Mouse (Mus musculus): ENCODE results near the gene Tapbpl.
A peak's percentile ranks its signal among the peaks of the same experiment; 100 is the strongest.
"Not testable (repeated sequence)": the region's sequence is repeated elsewhere in the genome, so short reads cannot be mapped to it uniquely, and the experiment has no call there.

Tapbpl gene

DNA sequence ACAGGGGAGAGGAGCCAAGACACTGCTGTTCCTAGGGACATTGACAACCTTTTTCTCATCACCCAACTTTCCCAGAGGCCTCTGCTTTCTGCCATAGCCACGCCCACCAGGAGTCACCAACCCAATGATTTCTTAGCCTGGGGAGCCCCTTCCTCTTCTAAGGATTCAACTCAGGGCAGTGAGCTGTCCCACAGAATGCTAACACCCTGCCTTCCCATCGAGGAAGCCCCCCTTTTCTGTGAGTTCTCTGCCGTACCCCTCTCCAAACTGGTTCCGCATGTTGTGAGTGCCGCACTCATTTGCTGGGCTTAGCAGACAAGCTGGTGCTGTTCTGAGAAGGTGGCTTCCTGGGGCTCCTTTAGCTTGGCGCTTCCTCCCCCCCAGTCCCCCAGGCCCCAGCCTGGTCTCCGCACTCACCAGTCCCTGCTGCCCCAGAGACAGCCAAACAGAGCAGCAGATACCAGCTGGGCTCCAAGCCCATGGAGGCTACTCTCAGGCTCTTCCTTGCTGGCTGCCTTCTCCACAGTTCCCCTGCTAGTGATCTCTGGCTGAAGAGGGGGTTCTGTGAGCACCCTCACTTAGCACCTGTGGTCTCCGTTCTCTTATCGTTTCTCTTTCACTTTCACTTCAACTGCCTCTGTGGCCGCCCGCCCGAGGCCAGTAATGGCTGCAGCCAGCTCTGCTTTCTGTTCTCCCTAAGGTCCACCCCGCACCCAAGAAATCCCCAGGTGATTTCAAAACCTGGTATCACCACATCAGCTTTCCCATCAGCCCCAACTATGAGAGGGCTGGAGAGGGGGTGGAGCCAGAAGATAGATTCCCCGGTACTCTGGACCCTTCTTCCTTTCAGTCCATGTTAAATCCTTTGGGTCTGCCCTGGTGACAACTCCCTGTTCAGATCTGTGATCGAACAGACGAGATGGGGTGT is at the start of gene Tapbpl:
Gene Tapbpl, minus strand, starts transcription at position 744 of the 928 bp plus-strand sequence.
- DNase-seq (ENCODE audit: low spot score in 2 of 2) = no peak

DNA sequence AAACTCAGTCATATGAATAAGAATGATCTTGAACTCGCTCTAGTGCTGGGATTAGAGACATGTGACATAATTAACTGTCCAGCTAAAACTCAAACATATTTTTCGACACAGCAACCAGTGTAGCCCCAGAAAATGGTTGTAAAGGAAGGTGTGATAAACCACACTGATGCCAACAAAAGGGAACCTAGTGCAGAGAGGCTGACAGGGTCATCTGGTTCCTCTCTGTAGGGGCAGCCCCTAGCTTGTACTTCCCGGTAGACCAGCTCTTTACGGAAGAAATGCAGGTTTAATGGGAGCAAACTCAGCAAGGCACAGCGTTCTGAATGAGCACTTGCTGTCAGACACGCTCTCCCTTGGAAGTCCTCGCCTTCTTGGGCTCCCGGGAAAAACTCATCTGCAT is 48.1 kb upstream of the Tapbpl start:
- DNase-seq (ENCODE audit: low spot score in 2 of 2) = no peak

DNA sequence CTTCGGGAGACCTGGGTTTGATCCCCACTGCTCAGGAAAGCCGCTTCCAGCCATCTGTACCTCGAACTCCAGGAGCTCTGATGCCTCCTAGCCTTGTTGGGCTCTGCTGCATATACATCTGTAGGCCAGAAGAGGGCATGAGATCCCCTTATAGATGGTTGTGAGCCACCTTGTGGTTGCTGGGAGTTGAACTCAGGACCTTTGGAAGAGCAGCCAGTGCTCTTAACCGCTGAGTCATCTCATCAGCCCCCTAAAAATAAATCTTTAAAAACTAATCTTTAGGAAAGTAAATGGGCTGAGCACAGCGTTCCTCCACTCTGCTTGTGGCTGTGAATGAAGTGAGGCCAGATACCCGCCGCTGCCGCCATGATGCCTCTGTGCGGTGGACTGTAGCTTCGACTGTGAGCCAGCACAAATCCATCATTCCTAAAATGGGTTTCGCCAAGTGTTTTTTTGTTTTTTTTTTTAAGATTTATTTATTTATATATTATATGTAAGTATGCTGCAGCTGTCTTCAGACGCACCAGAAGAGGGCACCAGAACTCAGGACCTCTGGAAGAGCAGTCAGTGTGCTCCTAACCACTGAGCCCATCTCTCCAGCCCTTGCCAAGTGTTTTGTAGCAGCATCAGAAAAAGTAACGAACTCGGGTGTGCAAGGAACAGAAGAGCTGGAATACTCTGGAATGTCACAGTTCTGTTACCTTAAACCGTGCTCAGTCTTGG is 43.3 kb upstream of the Tapbpl start:
- peak in 1 of 2 experiments; percentile 12 for DNase-seq (ENCODE audit: low spot score in 2 of 2)

DNA sequence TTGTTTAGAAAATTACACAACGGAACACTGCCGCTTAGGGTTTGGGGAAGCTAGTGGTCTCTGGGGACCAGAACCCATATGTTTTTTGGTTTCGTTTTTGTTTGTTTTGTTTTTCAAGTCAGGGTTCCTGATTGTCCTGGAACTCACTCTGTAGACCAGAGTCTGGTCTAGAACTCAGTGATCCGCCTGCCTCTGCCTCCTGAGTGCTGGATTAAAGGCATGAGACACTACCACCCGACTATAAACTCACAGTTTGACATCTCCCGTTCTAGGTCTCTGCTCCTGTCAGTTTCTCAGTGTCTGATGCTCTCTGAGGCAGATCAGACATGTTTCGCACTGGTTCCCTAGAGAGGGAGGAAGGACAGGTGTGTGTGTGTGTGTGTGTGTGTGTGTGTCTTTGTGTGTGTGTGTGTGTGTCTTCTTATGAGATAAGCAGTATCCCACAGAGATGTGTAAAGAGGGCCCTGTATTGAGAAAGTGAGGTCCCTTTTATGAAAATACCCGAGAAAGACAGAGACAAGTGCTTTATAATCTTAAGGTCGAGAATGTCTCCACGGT is 40.6 kb upstream of the Tapbpl start:
- DNase-seq (ENCODE audit: low spot score in 2 of 2) = no peak

DNA sequence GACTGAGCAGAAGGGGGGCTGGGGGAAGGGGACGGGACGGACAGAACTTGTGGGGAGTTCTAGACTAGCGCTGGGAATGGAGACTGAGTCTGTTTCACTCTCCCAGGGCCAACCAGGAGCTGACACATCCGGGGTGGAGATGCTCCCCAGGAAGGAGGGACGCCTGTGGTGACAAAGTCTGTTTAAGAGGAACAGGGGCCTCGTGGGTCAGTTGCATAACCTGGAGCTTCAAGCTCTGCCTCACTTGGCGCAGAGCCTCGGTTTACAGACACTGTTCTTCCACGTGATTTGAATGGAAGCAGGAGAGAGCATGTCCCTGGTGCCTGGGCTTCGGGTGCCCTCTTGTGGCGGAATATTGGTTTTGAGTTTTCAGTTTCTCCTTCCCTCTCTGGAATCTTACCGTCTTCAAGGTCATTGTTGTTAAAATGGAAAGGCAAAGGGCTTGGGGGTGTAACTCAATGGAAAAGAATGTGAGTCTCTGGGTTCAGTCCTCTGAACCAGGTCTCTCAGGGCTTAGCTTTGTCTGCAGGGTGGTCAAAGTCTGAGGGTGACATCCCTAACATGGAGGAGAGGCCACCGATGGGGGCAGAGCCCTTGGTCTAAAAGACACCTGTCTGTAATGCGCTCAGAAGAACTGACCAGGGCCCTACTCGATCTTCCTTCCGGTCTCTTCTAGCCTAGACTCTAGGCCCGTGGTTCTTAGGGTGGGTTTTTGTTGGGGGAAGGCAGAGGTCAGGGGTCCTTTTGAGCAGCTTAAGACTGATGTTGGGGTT is 40.0 kb upstream of the Tapbpl start:
- peak; percentile 86 to 92 for DNase-seq (ENCODE audit: low spot score in 2 of 2)

DNA sequence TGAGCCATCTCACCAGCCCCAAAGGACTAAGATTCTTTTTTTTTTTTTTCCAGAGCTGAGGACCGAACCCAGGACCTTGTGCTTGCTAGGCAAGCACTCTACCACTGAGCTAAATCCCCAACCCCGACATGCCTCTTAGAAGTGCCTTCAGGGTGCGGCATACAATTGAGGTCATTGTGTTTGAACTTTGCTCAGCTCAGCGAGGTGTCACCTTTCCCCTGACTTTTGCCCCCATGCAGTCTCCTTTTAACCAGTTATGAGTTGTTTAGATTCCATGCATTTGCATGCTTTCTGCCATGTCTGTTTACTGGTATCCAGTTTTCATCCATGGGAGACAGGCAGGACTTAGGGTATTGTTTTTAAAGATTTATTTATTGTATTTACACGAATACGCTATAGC is 37.1 kb upstream of the Tapbpl start:
- DNase-seq (ENCODE audit: low spot score in 2 of 2) = no peak

DNA sequence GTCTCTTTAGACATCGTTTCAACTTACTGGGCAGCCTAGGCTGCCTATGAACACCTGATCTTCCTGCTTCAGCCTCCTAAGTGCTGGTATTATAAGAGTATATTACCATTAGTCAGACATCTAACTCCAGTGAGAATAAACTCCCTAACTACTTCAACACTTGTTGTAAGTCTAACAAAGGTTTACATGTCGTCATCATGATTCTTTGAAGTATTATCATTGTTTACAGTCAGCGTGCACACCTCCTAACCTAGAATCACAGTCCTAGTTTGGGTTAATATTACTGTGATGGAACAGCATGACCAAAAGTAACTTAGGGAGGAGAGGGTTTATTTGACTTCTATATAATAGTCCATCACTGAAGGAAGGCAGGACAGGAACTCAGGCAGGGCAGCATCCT is 35.8 kb upstream of the Tapbpl start:
- no peak for DNase-seq (ENCODE audit: low spot score in 2 of 2)

DNA sequence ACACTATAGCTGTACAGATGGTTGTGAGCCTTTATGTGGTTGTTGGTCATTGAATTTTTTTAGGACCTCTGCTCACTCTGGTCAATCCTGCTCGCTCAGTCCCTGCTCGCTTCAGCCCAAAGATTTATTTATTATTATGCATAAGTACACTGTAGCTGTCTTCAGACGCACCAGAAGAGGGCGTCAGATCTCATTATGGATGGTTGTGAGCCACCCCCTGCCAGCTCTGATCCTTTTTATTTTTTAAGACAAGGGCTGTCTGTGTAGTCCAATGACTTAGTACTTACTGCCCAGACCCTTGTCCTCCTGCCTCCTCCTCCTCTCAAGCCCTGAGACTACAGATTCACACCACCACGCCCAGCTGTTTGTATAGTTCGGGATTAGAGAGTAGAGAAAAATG is 34.9 kb upstream of the Tapbpl start:
- DNase-seq (ENCODE audit: low spot score in 2 of 2) = not testable (repeated sequence)

DNA sequence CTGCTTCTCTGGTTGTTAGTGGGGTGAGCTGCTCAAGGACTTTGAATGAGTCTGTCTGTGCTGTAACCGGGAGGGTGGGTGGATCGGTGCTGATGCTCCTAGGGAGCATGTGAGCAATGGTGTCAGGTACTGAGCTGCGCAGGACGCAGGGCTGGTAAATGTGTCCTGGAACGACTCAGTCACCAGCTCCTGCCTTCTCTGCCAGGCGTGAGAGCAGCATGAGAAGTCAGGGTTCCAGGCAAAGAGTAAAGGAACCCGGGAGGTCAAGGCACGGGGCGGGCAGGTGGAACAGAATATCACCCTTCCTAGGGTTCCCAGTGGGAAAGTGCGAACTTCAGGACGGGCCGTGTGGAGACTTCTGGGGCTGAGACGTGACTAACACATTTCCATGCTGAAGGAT is 34.4 kb upstream of the Tapbpl start:
- DNase-seq (ENCODE audit: low spot score in 2 of 2) = no peak

DNA sequence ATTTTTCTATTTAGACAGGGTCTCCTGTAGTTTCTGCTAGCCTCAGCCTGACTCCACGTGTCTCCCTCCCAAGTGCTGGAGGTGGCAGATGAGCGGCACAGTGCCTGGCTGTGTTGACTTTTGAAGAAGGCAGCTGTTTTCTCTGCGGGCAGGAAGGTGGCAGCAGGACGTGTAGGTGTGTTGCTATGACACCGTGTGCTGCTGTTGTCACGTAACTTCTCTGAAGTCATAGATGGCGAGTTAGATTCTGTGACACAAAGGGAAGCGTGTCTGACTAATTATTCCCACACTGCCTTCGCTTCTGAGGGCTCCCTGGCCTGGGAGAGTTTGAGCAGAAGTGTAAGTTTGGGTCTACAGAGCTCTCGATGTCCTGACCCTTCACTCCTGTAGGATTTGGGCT is 33.6 kb upstream of the Tapbpl start:
- no peak for DNase-seq (ENCODE audit: low spot score in 2 of 2)

DNA sequence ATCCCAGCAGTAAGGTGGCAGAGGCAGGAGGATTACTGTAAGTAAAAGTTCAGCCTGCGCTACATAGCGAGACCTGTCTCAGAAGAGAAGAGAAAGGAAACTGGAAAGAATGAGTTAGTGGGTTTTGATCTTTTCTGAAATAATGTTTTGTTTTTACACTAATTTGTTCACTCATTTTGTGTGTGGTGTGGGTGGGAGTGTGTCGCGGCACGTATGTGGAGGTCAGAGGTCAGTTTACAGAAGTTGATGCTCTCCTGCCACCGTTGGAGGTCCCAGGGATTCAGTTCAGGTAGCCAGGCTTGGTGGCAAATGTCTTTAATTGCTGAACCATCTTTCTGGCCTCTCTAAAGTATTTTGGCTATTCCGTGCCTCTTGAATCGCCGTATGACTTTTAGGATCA is 32.6 kb upstream of the Tapbpl start:
- no peak for DNase-seq (ENCODE audit: low spot score in 2 of 2)

DNA sequence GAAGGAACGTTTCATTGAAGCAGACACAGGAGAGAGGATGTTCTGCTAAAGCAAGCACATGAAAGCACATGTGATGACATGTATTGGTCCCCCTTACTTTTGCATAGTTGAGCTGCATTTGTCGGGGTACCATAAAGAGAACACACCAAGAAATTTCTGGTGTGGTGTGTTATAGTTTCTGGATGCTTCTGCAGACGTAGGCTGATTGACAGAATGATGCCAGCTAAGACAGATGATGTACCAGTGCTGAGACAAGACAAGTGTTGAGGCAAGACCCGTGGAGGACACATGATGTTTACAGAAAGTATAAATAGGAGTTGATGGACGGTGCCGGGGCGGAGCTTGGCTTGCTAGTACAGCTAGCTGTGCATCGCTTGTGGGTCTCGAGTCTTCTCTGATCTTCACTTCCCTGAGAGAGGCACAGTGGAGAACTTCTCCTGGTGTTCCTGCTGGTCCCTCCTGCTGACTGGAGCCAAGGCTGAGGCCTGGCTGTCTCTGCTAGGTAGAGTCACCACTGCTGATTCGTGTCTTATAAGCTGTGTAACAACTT is 28.4 kb upstream of the Tapbpl start:
- no peak for DNase-seq (ENCODE audit: low spot score in 2 of 2)

DNA sequence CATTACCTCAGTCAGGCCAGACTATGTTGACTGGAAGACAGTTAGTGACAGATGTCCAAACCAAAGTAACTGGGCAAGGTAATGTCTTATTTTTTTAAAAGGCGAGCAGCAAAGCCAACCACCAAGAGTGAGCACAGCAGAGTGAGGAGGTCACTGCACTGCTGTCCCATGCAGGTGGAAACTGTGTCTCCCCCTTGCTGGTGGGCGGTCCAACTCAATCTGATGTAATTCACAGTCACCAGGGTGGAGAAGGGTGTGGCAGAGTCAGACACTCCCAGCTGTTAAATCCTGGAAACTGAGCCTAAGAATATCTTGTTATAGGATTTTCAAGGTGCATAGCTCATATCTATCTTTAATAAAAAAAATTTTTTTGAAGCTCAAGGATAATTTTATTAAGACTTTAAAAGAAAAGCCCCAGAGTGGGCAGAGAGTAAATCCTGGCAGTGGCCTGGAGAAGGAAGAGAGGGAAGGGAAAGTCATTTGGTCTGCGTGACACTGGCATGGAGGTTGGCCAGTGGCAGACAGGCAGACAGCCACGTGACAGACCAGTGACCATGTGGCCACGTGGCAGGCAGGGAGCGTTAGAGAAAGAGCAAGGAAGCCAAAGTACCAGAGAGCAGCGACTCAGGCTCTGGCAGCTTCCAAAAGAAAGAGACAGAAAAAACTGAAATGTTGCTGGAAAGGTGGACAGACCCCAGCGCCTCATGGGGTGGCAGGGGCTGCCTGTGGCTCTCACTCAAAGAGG is 24.7 kb upstream of the Tapbpl start:
- DNase-seq (ENCODE audit: low spot score in 2 of 2) = no peak

DNA sequence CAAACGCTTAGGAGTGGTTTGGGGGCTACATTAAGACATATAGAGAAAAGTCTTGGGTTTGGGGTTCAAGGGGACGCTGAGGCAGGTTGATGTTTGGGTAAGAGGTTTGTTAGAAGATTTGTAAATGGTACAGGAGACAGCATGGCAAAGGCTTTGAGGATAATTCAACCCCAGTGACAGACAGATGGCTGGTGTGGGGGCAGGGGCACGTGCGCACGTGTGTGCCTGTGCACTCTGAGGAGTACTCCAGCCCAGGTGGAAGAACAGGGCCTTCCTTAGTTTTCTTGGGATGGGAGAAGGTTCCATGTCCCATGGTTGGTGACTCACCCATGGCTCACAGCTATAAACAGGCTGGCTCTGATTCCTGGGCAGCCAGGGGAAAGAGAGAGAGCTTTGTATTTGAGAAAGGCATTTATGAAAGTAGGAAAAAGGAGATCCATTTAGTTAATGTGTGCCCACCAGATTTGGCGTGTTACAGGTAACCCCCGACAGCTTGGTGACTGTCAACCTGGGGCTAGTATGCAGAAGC is 23.9 kb upstream of the Tapbpl start:
- no peak for DNase-seq (ENCODE audit: low spot score in 2 of 2)

DNA sequence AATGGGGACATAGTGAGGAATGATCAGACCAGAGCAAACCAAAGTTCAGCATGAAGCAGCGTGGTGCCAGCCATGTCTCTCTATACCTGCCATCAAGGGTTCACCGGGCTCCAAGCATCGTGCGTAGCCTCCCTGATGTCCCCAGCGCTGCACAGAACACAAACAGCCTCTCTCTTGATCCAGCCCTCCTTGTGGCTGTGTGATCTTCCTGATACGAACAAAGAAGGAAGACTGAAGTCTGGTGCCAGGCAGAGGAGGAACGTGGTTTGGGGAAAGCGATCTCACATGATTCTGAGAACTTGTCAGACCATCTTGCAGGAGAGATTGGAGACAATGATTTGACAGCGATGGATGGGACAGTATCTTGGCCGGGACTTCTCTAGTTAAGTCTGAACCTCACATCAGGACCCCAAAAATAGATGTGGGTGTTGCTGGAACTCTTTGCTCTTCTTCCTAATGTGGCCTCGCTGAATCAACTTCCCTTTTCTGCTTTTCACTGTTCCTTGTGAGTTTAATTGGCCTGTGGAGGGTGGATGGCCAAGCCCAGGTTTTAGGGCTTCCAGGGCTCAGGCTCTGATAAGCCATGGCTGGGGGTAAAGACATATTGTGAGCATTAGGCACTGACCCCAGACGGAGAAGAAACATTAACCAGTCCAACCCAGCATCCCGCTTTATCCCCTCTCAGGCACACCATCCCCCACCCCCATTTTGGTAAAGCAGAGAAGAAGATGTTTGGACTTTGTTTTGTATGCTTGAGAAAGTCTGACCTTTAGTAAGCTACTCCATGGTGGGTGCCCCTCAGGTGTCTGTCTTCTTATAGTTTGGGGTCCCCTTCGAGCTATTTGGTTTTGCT is 22.4 kb upstream of the Tapbpl start:
- no peak for DNase-seq (ENCODE audit: low spot score in 2 of 2)

DNA sequence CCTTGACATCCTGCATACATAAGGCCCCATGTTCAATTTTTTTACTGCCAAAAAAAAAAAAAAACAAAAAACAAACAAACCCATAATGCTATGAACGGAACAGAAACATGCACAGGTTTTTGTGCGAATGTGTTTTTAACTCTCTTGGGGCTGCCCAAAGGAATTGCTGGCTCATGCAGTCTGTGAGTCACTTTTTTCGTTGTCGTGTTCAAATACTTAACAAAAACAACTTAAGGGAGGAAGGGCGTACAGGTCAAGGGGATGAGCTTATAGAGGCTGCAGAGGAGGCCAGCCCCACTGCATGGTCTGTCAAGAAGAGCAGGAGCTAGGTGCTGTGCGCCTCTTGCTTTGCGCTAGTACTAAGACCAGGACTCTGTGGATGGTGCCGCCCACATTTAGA is 21.1 kb upstream of the Tapbpl start:
- no peak for DNase-seq (ENCODE audit: low spot score in 2 of 2)

DNA sequence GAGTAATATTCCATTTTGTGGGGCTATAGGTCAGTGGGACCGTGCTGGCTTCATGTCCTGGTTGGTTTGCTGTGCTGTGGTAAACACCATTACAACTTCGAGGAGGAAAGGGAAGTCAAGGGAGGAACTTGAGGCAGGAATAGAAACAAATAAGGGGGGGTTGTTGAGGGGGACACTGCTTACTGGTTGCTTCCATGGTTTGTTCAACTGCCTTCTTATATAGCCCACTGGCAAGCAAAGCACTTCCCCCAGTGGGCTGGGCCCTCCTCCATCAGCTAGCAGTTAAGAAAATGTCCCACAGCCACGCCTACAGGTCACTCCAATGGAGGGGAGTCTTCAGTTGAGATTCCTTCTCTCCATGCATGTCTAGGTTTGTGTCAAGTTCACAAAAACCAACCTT is 20.6 kb upstream of the Tapbpl start:
- no peak for DNase-seq (ENCODE audit: low spot score in 2 of 2)

DNA sequence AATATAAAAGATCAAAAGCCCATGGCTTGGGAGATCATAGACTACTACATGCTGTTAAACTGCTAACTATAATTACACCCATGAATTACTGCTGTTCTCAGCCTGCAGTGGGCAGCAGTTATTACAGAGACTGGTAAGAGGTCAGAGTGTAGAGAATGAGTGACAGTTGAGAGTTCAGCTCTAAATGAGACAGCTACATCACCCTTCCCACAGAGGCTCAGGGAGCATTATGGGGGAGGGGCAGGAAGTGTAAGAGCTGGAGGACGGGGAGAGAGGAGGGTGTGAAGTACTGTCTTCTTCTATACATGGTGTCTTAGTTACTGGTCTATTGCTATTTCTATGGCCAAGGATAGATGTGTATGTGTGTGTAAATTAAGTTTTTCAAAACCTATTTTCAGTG is 12.9 kb upstream of the Tapbpl start:
- DNase-seq (ENCODE audit: low spot score in 2 of 2) = no peak

DNA sequence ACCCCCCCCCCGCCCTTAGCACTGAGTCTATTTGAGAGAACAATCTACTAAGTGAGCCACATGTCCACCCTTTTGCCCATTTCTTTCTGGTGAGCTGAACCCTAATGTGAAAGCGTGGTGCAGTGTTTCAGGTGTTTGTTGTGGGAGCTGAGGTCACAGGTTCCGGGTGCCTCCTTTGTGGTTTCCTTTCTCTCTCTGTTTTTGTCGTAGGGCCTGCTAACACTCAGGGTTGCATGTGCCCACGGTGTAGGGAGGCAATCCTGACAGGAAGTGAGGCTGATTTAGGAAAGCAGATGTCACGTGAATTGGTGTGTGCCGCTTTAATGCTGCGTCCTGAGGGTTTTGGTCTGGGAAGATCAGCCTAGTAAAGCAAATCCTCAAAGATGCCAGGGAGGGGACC is 9.9 kb upstream of the Tapbpl start:
- DNase-seq (ENCODE audit: low spot score in 2 of 2) = no peak

DNA sequence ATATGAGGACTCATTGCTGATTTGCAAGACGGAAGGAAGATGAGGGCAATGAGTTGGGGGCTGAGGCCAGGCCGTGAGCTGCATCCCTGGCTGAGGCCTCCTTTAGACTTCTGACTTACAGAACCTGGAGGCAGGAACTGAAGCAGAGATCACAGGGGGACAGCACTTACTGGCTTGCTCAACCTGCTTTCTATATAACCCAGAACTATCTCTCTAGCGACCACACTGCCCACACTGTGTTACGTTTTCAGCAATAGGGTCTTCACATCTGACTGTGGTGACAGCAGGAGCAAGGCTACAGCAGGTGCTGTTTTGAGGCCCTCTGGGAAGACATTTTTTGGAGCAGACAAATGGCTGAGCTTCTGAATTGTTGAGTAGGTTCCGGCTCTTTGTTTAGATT is 9.0 kb upstream of the Tapbpl start:
- DNase-seq (ENCODE audit: low spot score in 2 of 2) = no peak

Data from frontal cortex, postnatal 25 days (tissue).